Mouse (Mus musculus) megakaryocyte progenitor cell, adult 5-6 weeks (primary cell): ENCODE measurements around the gene Zfp2. TPM values are rescaled to one million over a fixed set of nuclear protein-coding genes. Genes with fewer than 3 reads are reported as not detected.

Experiments used
- ATAC-seq: replicated peaks from 2 replicates; pipeline ENCODE4 v1.8.0; 2016; ENCODE audit warnings: mild to moderate bottlenecking, moderate TSS enrichment, inconsistent platforms; ENCODE audit not compliant: poor library complexity
- total RNA-seq, 2 experiments: library from RNA; stranded (forward) in 1 of 2; stranded (reverse) in 1 of 2; fragments of 157-497, 149-512 nt in 1 of 2; fragments of 200-1000 nt in 1 of 2; gene quantifications; 2 replicates each; pipeline versions ENCODE4 v1.2.3 to v1.2.4; 2015 to 2017

Gene Zfp2
- total RNA-seq, 2 experiments from 2014 or later, result 0.96 to 3.8 TPM

DNA sequence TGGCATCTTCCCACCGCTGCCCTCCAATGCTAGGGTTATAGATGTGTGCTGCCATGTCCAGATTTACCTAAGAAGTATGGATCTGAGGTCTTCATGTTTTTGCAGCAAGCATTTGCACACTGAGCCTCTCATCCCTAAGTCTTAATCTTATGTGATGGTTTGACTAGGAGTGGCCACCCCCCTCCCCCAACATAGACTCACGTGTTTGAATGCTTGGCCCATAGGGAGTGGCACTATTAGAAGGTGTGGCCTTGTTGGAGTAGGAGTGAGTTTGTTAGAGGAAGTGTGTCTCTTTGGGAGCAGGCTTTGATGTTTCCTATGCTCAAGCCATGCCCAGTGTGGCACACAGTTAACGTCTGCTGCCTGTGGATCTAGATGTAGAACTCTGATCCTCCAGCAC lies 37.3 kb downstream of the Zfp2 start:
- no peak for ATAC-seq

GRCm38 (mm10) chr11:50850989-50851601 lies 64.9 kb downstream of the Zfp2 start:
- ATAC-seq, result peak; percentile 23; the same call in 1 of the 2 replicates

DNA sequence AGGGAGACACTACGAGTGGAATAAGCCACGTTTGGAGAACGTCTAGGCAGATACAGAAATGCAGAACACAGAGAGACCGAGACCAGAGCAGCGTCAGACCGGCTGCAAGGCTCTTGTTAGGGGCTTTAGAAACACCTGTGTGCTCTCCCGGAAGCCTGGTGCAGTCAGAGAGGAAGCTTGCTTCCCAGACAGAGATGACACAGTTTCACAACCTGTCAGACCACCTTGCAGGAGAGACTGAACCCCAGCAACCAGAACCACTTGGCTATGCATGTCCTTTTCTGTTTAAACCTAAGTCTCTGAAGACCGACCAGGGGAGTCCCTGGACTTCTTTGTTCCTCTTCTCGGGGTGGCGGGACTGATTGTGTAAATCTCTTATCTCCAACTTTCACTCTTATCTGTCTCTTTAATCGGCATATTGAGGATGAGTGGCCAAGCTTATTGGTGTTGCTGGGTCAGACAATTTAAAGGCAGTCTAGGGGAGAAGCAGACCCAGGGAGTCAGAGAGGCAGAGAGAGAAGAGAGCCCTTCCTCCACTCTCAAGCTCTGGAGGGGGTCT lies 65.7 kb downstream of the Zfp2 start, which contains the start of gene Grm6:
Gene Grm6 (plus strand): TSS at position 509 of the 559 bp plus-strand sequence.
- peak; percentile 37 for ATAC-seq

DNA sequence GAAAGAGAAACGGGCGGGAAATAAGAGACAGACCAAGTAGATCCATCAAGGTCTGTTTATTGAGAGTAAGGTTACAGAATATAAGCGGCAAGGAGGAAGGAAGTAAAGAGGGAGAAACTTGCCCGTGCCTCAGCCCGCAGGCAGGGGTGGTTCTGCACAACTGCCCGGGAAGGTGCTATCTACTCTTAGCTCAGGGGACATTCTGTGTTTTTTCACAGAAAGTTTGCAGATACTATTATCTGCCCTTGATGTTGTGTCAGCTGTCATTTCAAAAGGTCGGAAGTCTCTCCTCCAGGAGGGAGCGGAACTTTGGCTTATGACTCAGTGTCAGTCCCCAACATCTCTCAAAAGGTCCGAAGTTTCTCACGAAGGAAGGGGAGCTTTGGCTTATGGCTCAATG lies 66.7 kb downstream of the Zfp2 start:
- no peak for ATAC-seq

Other genes with a start within 250 kb of the Zfp2 start
- 0.66 and 1.0 TPM in 2 replicates for gene Zfp354c, start 88.4 kb downstream of the Zfp2 start, total RNA-seq (2015)
- gene Zfp354c, start 88.4 kb downstream of the Zfp2 start, total RNA-seq (2017), result 0.50 and 1.1 TPM in 2 replicates
- gene Zfp879, start 74.6 kb downstream of the Zfp2 start, total RNA-seq (2015), result 0.10 TPM in 1 of 2 replicates, not detected in the other
- 0.17 TPM in 1 of 2 replicates, not detected in the other for gene Zfp879, start 74.6 kb downstream of the Zfp2 start, total RNA-seq (2017)
- gene Grm6, start 65.5 kb downstream of the Zfp2 start, total RNA-seq (2015), result not detected in 2 replicates
- not detected in 2 replicates for gene Grm6, start 65.5 kb downstream of the Zfp2 start, total RNA-seq (2017)
- not detected in 2 replicates for gene Zfp454, start 28.5 kb downstream of the Zfp2 start, total RNA-seq (2015)
- not detected in 2 replicates for gene Zfp454, start 28.5 kb downstream of the Zfp2 start, total RNA-seq (2017)
- gene Zfp354b, start 15.5 kb upstream of the Zfp2 start, total RNA-seq (2015), result 0.10 TPM in 1 of 2 replicates, not detected in the other
- gene Zfp354b, start 15.5 kb upstream of the Zfp2 start, total RNA-seq (2017), result 0.27 TPM in 1 of 2 replicates, not detected in the other
- not detected in 2 replicates for gene 4933414I15Rik, start 27.6 kb upstream of the Zfp2 start, total RNA-seq (2015)
- gene 4933414I15Rik, start 27.6 kb upstream of the Zfp2 start, total RNA-seq (2017), result not detected in 2 replicates
- not detected in 2 replicates for gene Prop1, start 37.6 kb upstream of the Zfp2 start, total RNA-seq (2015)
- gene Prop1, start 37.6 kb upstream of the Zfp2 start, total RNA-seq (2017), result not detected in 2 replicates
- not detected in 2 replicates for gene Olfr1378, start 50.4 kb upstream of the Zfp2 start, total RNA-seq (2015)
- gene Olfr1378, start 50.4 kb upstream of the Zfp2 start, total RNA-seq (2017), result not detected in 2 replicates
- gene Olfr1377, start 65.8 kb upstream of the Zfp2 start, total RNA-seq (2015), result not detected in 2 replicates
- not detected in 2 replicates for gene Olfr1377, start 65.8 kb upstream of the Zfp2 start, total RNA-seq (2017)
- not detected in 2 replicates for gene Olfr51, start 87.4 kb upstream of the Zfp2 start, total RNA-seq (2015)
- not detected in 2 replicates for gene Olfr51, start 87.4 kb upstream of the Zfp2 start, total RNA-seq (2017)
- gene Olfr54, start 98.1 kb upstream of the Zfp2 start, total RNA-seq (2015), result not detected in 2 replicates
- gene Olfr54, start 98.1 kb upstream of the Zfp2 start, total RNA-seq (2017), result not detected in 2 replicates
- not detected in 2 replicates for gene Olfr1375, start 131.9 kb upstream of the Zfp2 start, total RNA-seq (2015)
- not detected in 2 replicates for gene Olfr1375, start 131.9 kb upstream of the Zfp2 start, total RNA-seq (2017)
- gene Zfp354a, start 143.1 kb upstream of the Zfp2 start, total RNA-seq (2015), result not detected in 2 replicates
- gene Zfp354a, start 143.1 kb upstream of the Zfp2 start, total RNA-seq (2017), result not detected in 2 replicates